Mouse (Mus musculus): ENCODE measurements around the gene Tgtp1. TPM values are rescaled to one million over a fixed set of nuclear protein-coding genes. Genes with fewer than 3 reads are reported as not detected.

Tgtp1 gene
- total RNA-seq, 2 experiments from 2014 or later: 1.9 to 2.0 TPM

Other genes starting within 250 kb of the Tgtp1 start
- gene Rack1, start 193.8 kb downstream of the Tgtp1 start, total RNA-seq (2021): 100 to 1,000 TPM; 397 to 416 TPM
- gene Trim41, start 176.8 kb downstream of the Tgtp1 start, total RNA-seq (2021): 10 to 100 TPM; 17.8 to 20.4 TPM
- gene Trim7, start 168.0 kb downstream of the Tgtp1 start, total RNA-seq (2021): 10 to 100 TPM; 15.7 to 23.2 TPM
- 1 to 10 TPM; 2.0 to 3.2 TPM for gene Gm12184, start 167.5 kb downstream of the Tgtp1 start, total RNA-seq (2021)
- gene Irgm1, start 122.5 kb downstream of the Tgtp1 start, total RNA-seq (2021): 1 to 10 TPM; 8.8 to 8.9 TPM
- gene Gm5431, start 92.0 kb downstream of the Tgtp1 start, total RNA-seq (2021): 1 to 10 TPM in 1 of 2 experiments, under 1 TPM in 1; 0.75 to 1.4 TPM
- gene Psme2b, start 48.0 kb downstream of the Tgtp1 start, total RNA-seq (2021): 1 to 10 TPM; 2.7 to 3.1 TPM
- gene Olfr56, start 15.3 kb downstream of the Tgtp1 start, total RNA-seq (2021): not detected
- gene 9930111J21Rik1, start 14.8 kb downstream of the Tgtp1 start, total RNA-seq (2021): 1 to 10 TPM; 4.4 to 4.6 TPM
- under 1 TPM; 0.31 to 0.61 TPM for gene Gm12185, start 1.9 kb downstream of the Tgtp1 start, total RNA-seq (2021)
- 1 to 10 TPM; 5.6 to 7.0 TPM for gene 9930111J21Rik2, start 57.1 kb upstream of the Tgtp1 start, total RNA-seq (2021)
- gene Tgtp2, start 70.0 kb upstream of the Tgtp1 start, total RNA-seq (2021): 1 to 10 TPM in 1 of 2 experiments, under 1 TPM in 1; 0.55 to 1.7 TPM
- 1 to 10 TPM; 1.3 to 3.0 TPM for gene Ifi47, start 82.4 kb upstream of the Tgtp1 start, total RNA-seq (2021)
- gene Olfr1396, start 120.7 kb upstream of the Tgtp1 start, total RNA-seq (2021): 1 to 10 TPM; 1.3 to 1.7 TPM
- gene Olfr1395, start 148.1 kb upstream of the Tgtp1 start, total RNA-seq (2021): not detected
- not detected for gene Olfr1394, start 160.2 kb upstream of the Tgtp1 start, total RNA-seq (2021)
- gene Btnl9, start 193.0 kb upstream of the Tgtp1 start, total RNA-seq (2021): 10 to 100 TPM; 25.0 to 35.0 TPM
- 10 to 100 TPM; 21.5 to 29.6 TPM for gene Zfp62, start 209.1 kb upstream of the Tgtp1 start, total RNA-seq (2021)